In the genomic region with DNA sequence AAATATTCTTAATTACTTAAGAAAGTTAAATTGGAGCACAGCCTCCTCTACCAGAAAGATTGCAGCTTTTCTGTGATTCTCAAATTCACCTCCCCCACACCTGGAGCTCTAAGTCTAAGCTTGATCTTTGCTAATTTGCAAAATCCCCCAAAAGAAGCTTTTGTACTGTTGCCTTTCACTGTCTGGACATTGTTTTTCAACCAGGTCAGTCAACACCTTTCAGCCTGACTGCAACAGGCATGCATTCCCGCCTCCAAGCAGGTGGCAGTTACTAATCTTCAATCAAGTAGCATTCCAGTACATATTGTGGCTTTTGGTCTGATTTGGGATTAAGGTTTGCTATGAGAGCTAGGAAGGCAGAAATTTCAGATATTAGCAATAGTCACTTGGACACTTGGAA, we compare ENCODE assay signal across 22 mouse cellular contexts.
"Had no signal": no experiment of that assay in that cellular context is flagged by ENCODE, and none has a peak within 500 bp of the region (broad histone marks: within the 10 kb centered on the region; RNA-seq: fewer than 3 reads in every experiment).

No protein-coding gene starts in this region.

- H3K36me3 ChIP-seq: heart, embryonic 10.5 days; heart, embryonic 12.5 days; hindbrain, embryonic 10.5 days; hindbrain, embryonic 13.5 days; hindbrain, embryonic 15.5 days; limb, embryonic 13.5 days; limb, embryonic 15.5 days; liver, embryonic 12.5 days had no signal

- DNase-seq: gastrocnemius, adult 2 months; gastrocnemius, postnatal 10 days; gastrocnemius, postnatal 25 days; heart, adult 18-20 months; heart, postnatal 10 days; heart, postnatal 4 days; kidney, postnatal 25 days; layer of hippocampus, adult 9-11 months; layer of hippocampus, postnatal 36 days; left cerebral cortex, postnatal 4 days; lung, adult 18-20 months had no signal

- H3K27ac ChIP-seq: gastrocnemius, adult 2 months; heart, embryonic 10.5 days; hindbrain, embryonic 10.5 days; hindbrain, embryonic 13.5 days; hindbrain, embryonic 15.5 days; hindbrain, postnatal 0 days; limb, embryonic 13.5 days; limb, embryonic 15.5 days; liver, embryonic 12.5 days; liver, embryonic 14.5 days had no signal

- H3K9ac ChIP-seq: heart, embryonic 12.5 days; hindbrain, embryonic 13.5 days; hindbrain, embryonic 15.5 days; limb, embryonic 13.5 days; limb, embryonic 15.5 days; liver, embryonic 12.5 days; liver, embryonic 14.5 days had no signal

- H3K4me2 ChIP-seq: heart, embryonic 12.5 days; hindbrain, embryonic 13.5 days; hindbrain, embryonic 15.5 days; limb, embryonic 13.5 days; limb, embryonic 15.5 days; liver, embryonic 12.5 days had no signal

- H3K4me1 ChIP-seq: heart, embryonic 10.5 days; heart, embryonic 12.5 days; hindbrain, embryonic 10.5 days; hindbrain, embryonic 13.5 days; hindbrain, embryonic 15.5 days; limb, embryonic 13.5 days; limb, embryonic 15.5 days; liver, embryonic 12.5 days had no signal

- ATAC-seq: hindbrain, postnatal 0 days; intestine, embryonic 16.5 days; liver, embryonic 12.5 days had no signal

- H3K9me3 ChIP-seq: heart, embryonic 10.5 days; heart, embryonic 12.5 days; hindbrain, embryonic 13.5 days; limb, embryonic 13.5 days; limb, embryonic 15.5 days had no signal

- H3K4me3 ChIP-seq: gastrocnemius, adult 2 months; heart, embryonic 10.5 days; heart, embryonic 12.5 days; hindbrain, embryonic 10.5 days; hindbrain, embryonic 13.5 days; hindbrain, embryonic 15.5 days; limb, embryonic 13.5 days; limb, embryonic 15.5 days; liver, embryonic 12.5 days had no signal

- H3K27me3 ChIP-seq: heart, embryonic 12.5 days; hindbrain, embryonic 13.5 days; hindbrain, embryonic 15.5 days; limb, embryonic 13.5 days; limb, embryonic 15.5 days; liver, embryonic 12.5 days had no signal
